Mouse (Mus musculus): ENCODE results near the gene Tnni3. TPM values are rescaled to one million over a fixed set of nuclear protein-coding genes. Genes with fewer than 3 reads are reported as not detected.
A peak's percentile ranks its signal among the peaks of the same experiment; 100 is the strongest.

Tnni3 gene
- polyA plus RNA-seq, 1 experiment = 0.91 TPM

DNA sequence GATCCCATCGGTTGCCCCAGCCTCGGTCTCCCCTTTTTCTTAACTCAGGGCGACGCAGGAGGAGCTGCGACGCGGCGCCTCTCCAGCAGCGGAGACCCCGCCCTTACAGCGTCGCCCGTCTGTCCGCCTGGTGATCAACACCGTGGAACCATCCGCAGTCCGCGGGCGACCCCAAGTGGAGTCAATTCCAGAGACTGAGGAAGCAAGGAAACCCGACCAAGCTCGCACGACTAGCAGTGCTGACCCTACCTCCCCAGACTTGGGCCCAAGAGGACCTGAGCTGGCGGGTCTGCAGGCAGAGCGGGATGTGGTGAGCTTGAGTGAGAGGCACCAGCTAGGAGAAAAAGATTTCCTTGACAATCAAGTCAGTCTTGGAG, 52.9 kb downstream of the Tnni3 start:
- Histone ChIP-seq H3K27me3 (ENCODE audit: control insufficient read depth, insufficient read depth, insufficient read length) (peaks cover 26% of the 10 kb centered on the region), H3K4me3 (ENCODE audit: insufficient read depth, poor library complexity, severe bottlenecking) (no peak overlapping the region), H3K79me3 (ENCODE audit: low read depth) (no peaks in the 10 kb centered on the region), H3K36me3 (ENCODE audit: control insufficient read depth, insufficient read depth) (no peaks in the 10 kb centered on the region), H3K79me2 (ENCODE audit: control insufficient read depth, insufficient read depth) (no peaks in the 10 kb centered on the region), H3ac (ENCODE audit: control insufficient read depth, insufficient read length, low read depth) (no peak overlapping the region)
- TF ChIP-seq MYOD1 (IDR thresholded peaks at IDR 0.05; ENCODE audit: control insufficient read depth, insufficient read length, low read depth) (no peak), FOSL1 (IDR thresholded peaks at IDR 0.05; ENCODE audit: insufficient read depth, low read length, poor library complexity, severe bottlenecking) (no peak), MAX (IDR thresholded peaks at IDR 0.05) (no peak), CTCF (IDR thresholded peaks at IDR 0.05; ENCODE audit: control insufficient read depth, insufficient read depth, insufficient read length) (peak; percentile 63), MYOG (IDR thresholded peaks at IDR 0.05; ENCODE audit: control insufficient read depth, extremely low read depth, insufficient read length) (no peak)

DNA sequence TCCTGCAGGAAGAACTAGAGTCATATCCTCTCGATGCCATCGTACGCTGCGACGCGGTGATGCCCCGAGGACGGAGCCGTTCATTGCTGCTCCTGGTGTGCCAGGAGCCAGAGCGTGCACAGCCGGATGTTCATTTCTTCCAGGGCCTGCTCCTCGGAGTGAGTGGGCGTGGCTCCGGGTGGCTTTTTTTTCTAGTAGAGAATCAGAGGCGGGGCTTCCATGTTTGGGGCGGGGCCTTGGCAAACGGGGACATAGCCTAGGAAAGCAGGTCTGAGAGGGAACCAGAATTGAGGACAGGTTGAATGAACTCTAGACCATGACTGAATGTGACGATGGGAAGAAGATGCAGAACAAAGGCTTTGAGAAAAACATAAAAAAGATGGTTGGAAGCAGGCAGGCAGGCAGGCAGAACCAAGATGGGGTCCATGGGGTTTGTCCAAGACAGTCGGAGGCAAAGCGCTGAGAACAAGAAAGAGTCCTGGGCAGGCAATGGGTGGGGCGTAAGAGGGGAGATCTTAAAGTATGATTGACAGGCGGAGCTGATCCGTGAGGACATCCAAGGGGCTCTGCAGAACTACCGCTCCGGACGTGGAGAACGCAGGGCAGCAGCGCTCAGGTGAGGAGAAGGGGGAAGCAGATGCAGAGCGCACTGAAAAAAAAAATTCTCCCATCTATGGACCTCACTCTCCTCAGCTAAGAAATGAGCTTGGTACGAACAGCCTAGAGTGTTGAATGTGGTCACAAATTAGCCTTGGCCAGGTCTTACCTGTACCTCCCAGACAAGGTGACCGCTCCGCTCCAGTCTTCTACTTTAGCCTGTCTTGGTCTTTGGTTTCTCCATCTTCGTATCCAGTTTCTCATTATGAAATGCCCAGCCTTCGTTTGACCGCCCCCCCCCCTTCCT, 53.5 kb downstream of the Tnni3 start:
- no peak for TF ChIP-seq CEBPB (IDR thresholded peaks at IDR 0.05; ENCODE audit: low read depth)
- no peak for TF ChIP-seq MYOG (IDR thresholded peaks at IDR 0.05; ENCODE audit: control insufficient read depth, extremely low read depth, insufficient read length)
- no peak for TF ChIP-seq MYOD1 (IDR thresholded peaks at IDR 0.05; ENCODE audit: control insufficient read depth, insufficient read length, low read depth)
- no peak for TF ChIP-seq USF1 (IDR thresholded peaks at IDR 0.05; ENCODE audit: low read depth)
- TF ChIP-seq FOSL1 (IDR thresholded peaks at IDR 0.05; ENCODE audit: insufficient read depth, low read length, poor library complexity, severe bottlenecking) = no peak
- TF ChIP-seq MAX (IDR thresholded peaks at IDR 0.05) = no peak
- TF ChIP-seq CTCF (IDR thresholded peaks at IDR 0.05; ENCODE audit: control insufficient read depth, insufficient read depth, insufficient read length) = no peak
- Histone ChIP-seq H3K36me3 (ENCODE audit: control insufficient read depth, insufficient read depth) (no peaks in the 10 kb centered on the region), H3K79me3 (ENCODE audit: low read depth) (no peaks in the 10 kb centered on the region), H3K27me3 (ENCODE audit: control insufficient read depth, insufficient read depth, insufficient read length) (peaks cover 28% of the 10 kb centered on the region), H3K79me2 (ENCODE audit: control insufficient read depth, insufficient read depth) (no peaks in the 10 kb centered on the region), H3K4me3 (ENCODE audit: insufficient read depth, poor library complexity, severe bottlenecking) (no peak overlapping the region), H3ac (ENCODE audit: control insufficient read depth, insufficient read length, low read depth) (no peak overlapping the region)

Other genes with a start within 250 kb of the Tnni3 start
- gene Ncr1, start 186.5 kb downstream of the Tnni3 start, polyA plus RNA-seq (2012; fragmentation: generic; extraction: Trizol) = not detected
- gene Gp6, start 126.5 kb downstream of the Tnni3 start, polyA plus RNA-seq (2012; fragmentation: generic; extraction: Trizol) = not detected
- 40.7 TPM for gene Rdh13, start 78.6 kb downstream of the Tnni3 start, polyA plus RNA-seq (2012; fragmentation: generic; extraction: Trizol)
- gene Eps8l1, start 63.6 kb downstream of the Tnni3 start, polyA plus RNA-seq (2012; fragmentation: generic; extraction: Trizol) = 0.28 TPM
- 54.6 TPM for gene Ppp1r12c, start 22.5 kb downstream of the Tnni3 start, polyA plus RNA-seq (2012; fragmentation: generic; extraction: Trizol)
- gene Tnnt1, start 7.8 kb downstream of the Tnni3 start, polyA plus RNA-seq (2012; fragmentation: generic; extraction: Trizol) = 34.7 TPM
- 1.4 TPM for gene Dnaaf3, start 8.2 kb upstream of the Tnni3 start, polyA plus RNA-seq (2012; fragmentation: generic; extraction: Trizol)
- 0.11 TPM for gene Syt5, start 23.3 kb upstream of the Tnni3 start, polyA plus RNA-seq (2012; fragmentation: generic; extraction: Trizol)
- gene Ptprh, start 79.8 kb upstream of the Tnni3 start, polyA plus RNA-seq (2012; fragmentation: generic; extraction: Trizol) = not detected
- 2.8 TPM for gene Tmem86b, start 107.2 kb upstream of the Tnni3 start, polyA plus RNA-seq (2012; fragmentation: generic; extraction: Trizol)
- gene Ppp6r1, start 134.8 kb upstream of the Tnni3 start, polyA plus RNA-seq (2012; fragmentation: generic; extraction: Trizol) = 56.1 TPM
- gene Hspbp1, start 160.8 kb upstream of the Tnni3 start, polyA plus RNA-seq (2012; fragmentation: generic; extraction: Trizol) = 110 TPM
- gene Brsk1, start 166.4 kb upstream of the Tnni3 start, polyA plus RNA-seq (2012; fragmentation: generic; extraction: Trizol) = 15.3 TPM
- gene Tmem150b, start 201.0 kb upstream of the Tnni3 start, polyA plus RNA-seq (2012; fragmentation: generic; extraction: Trizol) = 0.07 TPM
- 12.7 TPM for gene Kmt5c, start 215.9 kb upstream of the Tnni3 start, polyA plus RNA-seq (2012; fragmentation: generic; extraction: Trizol)
- gene Cox6b2, start 228.9 kb upstream of the Tnni3 start, polyA plus RNA-seq (2012; fragmentation: generic; extraction: Trizol) = 0.26 TPM
- gene Fam71e2, start 247.1 kb upstream of the Tnni3 start, polyA plus RNA-seq (2012; fragmentation: generic; extraction: Trizol) = not detected